Mouse (Mus musculus) brain, embryonic 14.5 days (tissue): ENCODE data around the gene Gapvd1.

ENCODE experiments used
- CTCF ChIP-seq: fragments of 200-500 bp; IDR thresholded peaks from 2 replicates; pipeline ENCODE4 v1.5.1; 2012; ENCODE audit warnings: inconsistent platforms, mild to moderate bottlenecking, moderate library complexity, borderline replicate concordance; ENCODE audit not compliant: insufficient read depth, insufficient read length; ENCODE audit errors: extremely low read depth
- POLR2A ChIP-seq: fragments of 200-500 bp; IDR thresholded peaks from 2 replicates; pipeline ENCODE4 v1.6.1; 2012; ENCODE audit warnings: mild to moderate bottlenecking, inconsistent platforms, borderline replicate concordance; ENCODE audit not compliant: poor library complexity, insufficient read depth, insufficient read length, severe bottlenecking; ENCODE audit errors: extremely low read depth

- no peak for TF ChIP-seq POLR2A
- TF ChIP-seq CTCF, result no peak
Observed at GRCm38 (mm10) chr2:34725269-34725668, 29.8 kb downstream of the Gapvd1 start.
